ENCODE assay signal across 8 mouse cellular contexts in the genomic region with DNA sequence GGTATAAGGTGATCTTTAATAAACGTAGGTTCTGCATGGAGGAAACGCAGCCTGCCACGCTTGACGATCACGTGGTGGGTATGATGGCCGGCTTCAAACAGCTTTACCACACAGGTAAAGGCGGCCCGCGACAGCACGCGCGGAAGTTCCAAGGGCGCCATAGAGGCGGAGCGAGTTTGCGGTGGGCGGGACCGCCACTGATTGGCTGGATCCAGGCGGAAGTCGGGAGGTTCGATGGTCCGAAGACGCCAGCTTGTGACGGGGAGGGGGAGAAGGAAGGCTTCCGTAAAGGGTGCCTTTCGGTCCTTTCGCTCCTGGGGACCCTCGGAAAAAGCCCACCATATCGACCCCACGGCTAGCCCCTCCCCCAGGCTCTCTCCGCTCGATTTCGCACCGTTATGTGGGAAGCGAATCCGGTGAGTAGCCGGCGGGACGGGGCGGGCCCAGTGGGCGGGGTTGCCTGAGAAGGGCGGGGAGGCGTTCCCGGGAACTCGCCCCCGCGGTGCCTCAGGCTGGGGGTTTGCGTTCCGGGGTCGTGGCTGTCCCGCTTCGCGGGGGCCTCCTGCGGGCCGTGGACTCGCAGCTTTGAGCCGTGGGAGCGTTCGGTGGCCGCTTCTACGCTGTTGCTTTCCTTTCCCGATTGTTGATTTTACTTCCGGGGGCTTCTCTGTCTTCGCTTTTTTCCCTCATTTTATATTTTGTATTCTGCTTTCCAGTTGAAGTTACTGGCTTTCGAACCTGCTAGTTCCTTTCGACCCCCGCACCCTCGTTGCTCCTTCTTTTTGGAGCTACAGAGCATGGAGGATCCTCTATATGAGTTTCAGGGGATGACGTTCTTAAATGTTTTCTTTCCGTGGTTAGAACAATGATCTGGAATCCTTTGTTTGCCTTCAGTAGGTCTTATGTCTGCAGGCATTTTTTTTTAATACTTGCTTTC. TPM values are rescaled to one million over a fixed set of nuclear protein-coding genes. Genes with fewer than 3 reads are reported as not detected.
DNase-seq lines count a peak whose midpoint lies in the region; ATAC-seq lines count a peak whose summit lies in the region.

No protein-coding gene starts in this region.

- peaks cover 3% of the 10 kb centered on the region for H3K4me1 ChIP-seq in hindbrain, embryonic 11.5 days (replicated peaks; ENCODE audit: control insufficient read depth, insufficient read depth, low read length)

- peak overlapping the region; percentile 72 for H3K9ac ChIP-seq in hindbrain, embryonic 11.5 days (ENCODE audit: low read depth, low read length)

- H3K36me3 ChIP-seq in hindbrain, embryonic 11.5 days (ENCODE audit: control insufficient read depth, insufficient read depth, low read length): no peaks in the 10 kb centered on the region

- DNase-seq in MN1 (ENCODE audit: low spot score): peak; percentile 85
- DNase-seq in cerebellum, adult 9-10 months: peak; percentile 89
- DNase-seq in hindbrain, embryonic 11.5 days (ENCODE audit: low spot score): peak; percentile 92
- DNase-seq in layer of hippocampus, postnatal 10 days (ENCODE audit: low spot score in 2 of 2): peak; percentile 92 to 94
- peak; percentile 97 for DNase-seq in lung, postnatal 10 days
- peak; percentile 92 for DNase-seq in ovary, postnatal 36 days (ENCODE audit: low spot score)
- DNase-seq in thymus, postnatal 25 days: peak; percentile 97

- no peaks in the 10 kb centered on the region for H3K9me3 ChIP-seq in hindbrain, embryonic 11.5 days (ENCODE audit: control insufficient read depth, low read length)

- WGBS in hindbrain, embryonic 11.5 days: under 1% methylated on average over 69 of the region's 70 CpGs

- peak overlapping the region; percentile 68 for H3K4me3 ChIP-seq in hindbrain, embryonic 11.5 days (ENCODE audit: low read depth, low read length)

- H3K27ac ChIP-seq in hindbrain, embryonic 11.5 days (ENCODE audit: low read depth, low read length): peak overlapping the region; percentile 93

- peak; percentile 98 for ATAC-seq in frontal cortex, adult (ENCODE audit: low TSS enrichment)
- peak; percentile 95 for ATAC-seq in hindbrain, embryonic 11.5 days (ENCODE audit: low FRiP score)

- H3K27me3 ChIP-seq in hindbrain, embryonic 11.5 days (ENCODE audit: control insufficient read depth, insufficient read depth, low read length): no peaks in the 10 kb centered on the region

- H3K4me2 ChIP-seq in hindbrain, embryonic 11.5 days (replicated peaks; ENCODE audit: low read depth, low read length): peak overlapping the region; percentile 51

RNA-seq across cellular contexts. Expression of a gene that starts 7.0 kb away (rescaled TPM):
- 59.7 and 61.1 TPM in 2 replicates for polyA plus RNA-seq in hindbrain, embryonic 11.5 days (2014; fragmentation: Nextera tagmentation; extraction: Ambion mirVana)
- total RNA-seq in layer of hippocampus, postnatal 10 days (2021): 10 to 100 TPM; 44.7 to 46.0 TPM

Comparison
In these comparisons a context has a peak if more than half of its experiments do, and no peak if none do; other contexts are left out.
1. Peak in every context shown above with its lines: DNase-seq, ATAC-seq, H3K4me3 ChIP-seq and H3K27ac ChIP-seq.